Mouse (Mus musculus): ENCODE measurements around the gene Prkn. TPM values are rescaled to one million over a fixed set of nuclear protein-coding genes. Genes with fewer than 3 reads are reported as not detected.
A peak's percentile ranks its signal among the peaks of the same experiment; 100 is the strongest.
"Not testable (repeated sequence)": the region's sequence is repeated elsewhere in the genome, so short reads cannot be mapped to it uniquely, and the experiment has no call there.

Gene Prkn
- polyA plus RNA-seq, 1 experiment from 2014 or later = 3.9 TPM

DNA sequence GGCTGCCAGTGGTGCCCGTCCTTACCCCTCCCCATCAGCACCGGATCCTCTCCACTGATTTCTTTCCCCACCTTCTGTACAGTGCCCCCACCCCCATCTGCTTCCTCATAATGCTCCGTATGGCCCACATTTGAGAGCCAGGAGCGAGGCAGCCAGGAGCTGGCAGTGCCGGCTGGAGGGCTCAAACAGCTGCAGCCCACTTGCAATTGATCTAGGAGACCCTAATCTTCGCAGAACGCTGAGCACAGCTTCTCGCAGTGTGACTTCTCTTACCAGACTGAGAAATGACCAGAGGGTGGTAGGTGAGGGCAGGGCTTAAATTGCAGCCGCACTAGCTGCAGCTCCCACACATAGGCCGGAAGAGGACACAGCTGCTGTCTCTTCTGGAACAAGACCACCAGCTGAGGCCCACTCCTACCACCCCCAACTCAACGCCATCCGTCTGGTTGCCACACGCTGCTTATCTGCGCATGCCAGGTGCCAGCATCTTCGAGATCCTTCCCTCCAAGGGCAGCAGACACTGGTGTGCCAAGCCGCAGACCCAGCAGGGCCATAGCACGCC, 1138.2 kb downstream of the Prkn start:
- peaks cover 27% of the 10 kb centered on the region for H3K4me1 ChIP-seq (replicated peaks)
- peak overlapping the region; percentile 36 for H3K9ac ChIP-seq
- H3K4me2 ChIP-seq = peak overlapping the region; percentile 0; the same call in 1 of the 2 replicates
- ATAC-seq (ENCODE audit: low FRiP score) = peak; percentile 66
- H3K27me3 ChIP-seq = peaks cover 4% of the 10 kb centered on the region; the same call in 1 of the 2 replicates
- H3K4me3 ChIP-seq = no peak overlapping the region
- H3K9me3 ChIP-seq = no peaks in the 10 kb centered on the region
- H3K36me3 ChIP-seq = no peaks in the 10 kb centered on the region
- 29% methylated on average over 17 of the region's 17 CpGs for WGBS
- H3K27ac ChIP-seq = peak overlapping the region; percentile 73

DNA sequence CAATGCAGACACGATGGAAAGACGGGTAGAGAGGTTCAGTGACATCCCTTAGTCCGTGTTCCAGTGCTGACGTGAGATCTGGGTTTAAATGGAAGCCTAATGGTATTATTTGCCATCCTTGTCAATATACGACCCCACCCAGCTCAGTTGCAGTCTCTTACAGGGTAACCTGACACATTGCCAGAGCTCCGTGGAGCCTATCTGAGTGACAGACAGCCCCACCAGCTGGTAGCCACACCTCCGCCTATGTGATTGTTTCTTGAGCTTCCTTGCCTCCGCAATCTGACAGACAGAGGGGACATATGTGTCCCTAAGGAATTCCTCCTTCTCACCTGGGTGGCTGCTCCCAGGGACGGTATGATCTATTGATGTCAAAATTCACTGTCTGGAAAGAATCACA, 1141.5 kb downstream of the Prkn start:
- 77% methylated on average over 9 of the region's 9 CpGs for WGBS
- no peak overlapping the region for H3K4me3 ChIP-seq
- H3K4me1 ChIP-seq (replicated peaks) = peaks cover 17% of the 10 kb centered on the region
- no peak overlapping the region for H3K4me2 ChIP-seq
- no peak overlapping the region for H3K27ac ChIP-seq
- ATAC-seq (ENCODE audit: low FRiP score) = no peak
- H3K36me3 ChIP-seq = no peaks in the 10 kb centered on the region
- peaks cover 4% of the 10 kb centered on the region; the same call in 1 of the 2 replicates for H3K27me3 ChIP-seq
- no peak overlapping the region for H3K9ac ChIP-seq
- no peaks in the 10 kb centered on the region for H3K9me3 ChIP-seq

DNA sequence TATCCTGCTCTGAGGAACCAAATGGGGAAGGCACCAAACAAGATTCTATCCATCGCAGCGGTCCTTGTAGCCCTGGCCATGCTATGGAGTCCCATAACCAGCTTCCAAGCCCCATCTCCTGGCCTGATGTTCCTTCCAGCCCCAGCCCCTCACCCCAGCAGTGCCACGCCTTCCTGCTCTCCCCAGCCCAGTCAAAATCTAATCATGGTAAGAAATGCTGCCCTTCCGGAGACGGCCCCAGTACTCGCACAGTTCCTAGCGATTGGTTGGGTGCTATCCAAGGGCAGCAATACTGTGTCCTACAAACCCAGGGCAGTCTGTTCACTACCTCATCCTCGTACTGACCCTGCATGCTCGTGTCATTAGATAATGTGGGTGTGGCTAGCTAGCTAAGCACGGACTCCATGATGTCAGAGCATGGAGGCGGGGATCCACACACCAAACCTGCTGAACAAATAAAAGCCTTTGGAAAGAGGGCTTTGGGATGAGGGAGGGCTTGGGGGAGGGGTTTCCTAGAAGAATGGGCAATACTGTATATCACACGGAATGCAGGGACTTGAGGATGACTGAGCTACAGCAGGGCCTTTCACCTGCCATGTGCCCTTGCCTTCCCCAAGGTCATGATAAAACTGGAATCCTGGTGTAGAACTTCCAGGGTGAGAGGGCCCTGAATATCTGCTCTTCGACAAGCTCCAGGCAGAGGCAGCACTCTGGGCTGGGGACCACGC, 1148.1 kb downstream of the Prkn start:
- H3K9me3 ChIP-seq = no peaks in the 10 kb centered on the region
- no peak for ATAC-seq (ENCODE audit: low FRiP score)
- H3K4me3 ChIP-seq = no peak overlapping the region
- H3K4me1 ChIP-seq (replicated peaks) = peaks cover 8% of the 10 kb centered on the region
- WGBS = 83% methylated on average over 14 of the region's 14 CpGs
- no peak overlapping the region for H3K9ac ChIP-seq
- no peak overlapping the region for H3K4me2 ChIP-seq
- H3K36me3 ChIP-seq = no peaks in the 10 kb centered on the region
- H3K27ac ChIP-seq = no peak overlapping the region
- H3K27me3 ChIP-seq = no peaks in the 10 kb centered on the region

DNA sequence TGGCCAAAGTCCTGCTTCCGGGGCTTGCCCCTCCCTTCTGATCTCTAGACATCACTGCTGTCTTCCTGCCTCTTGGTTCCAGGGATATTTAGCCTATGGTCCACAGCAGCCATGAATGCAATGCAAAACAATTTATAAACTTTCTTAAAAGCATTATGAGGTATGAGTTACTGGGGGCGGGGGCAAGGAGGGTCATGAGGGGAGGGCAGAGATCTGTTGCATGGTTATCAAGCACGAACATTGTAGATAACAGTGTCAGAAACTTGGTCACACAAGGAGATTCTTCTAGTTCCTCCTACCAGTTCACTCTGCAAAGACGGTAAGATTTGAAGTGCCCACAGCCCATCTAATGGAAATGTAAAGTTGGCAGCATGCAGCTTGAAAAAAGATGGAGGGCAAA, 1149.1 kb downstream of the Prkn start:
- no peak overlapping the region for H3K27ac ChIP-seq

DNA sequence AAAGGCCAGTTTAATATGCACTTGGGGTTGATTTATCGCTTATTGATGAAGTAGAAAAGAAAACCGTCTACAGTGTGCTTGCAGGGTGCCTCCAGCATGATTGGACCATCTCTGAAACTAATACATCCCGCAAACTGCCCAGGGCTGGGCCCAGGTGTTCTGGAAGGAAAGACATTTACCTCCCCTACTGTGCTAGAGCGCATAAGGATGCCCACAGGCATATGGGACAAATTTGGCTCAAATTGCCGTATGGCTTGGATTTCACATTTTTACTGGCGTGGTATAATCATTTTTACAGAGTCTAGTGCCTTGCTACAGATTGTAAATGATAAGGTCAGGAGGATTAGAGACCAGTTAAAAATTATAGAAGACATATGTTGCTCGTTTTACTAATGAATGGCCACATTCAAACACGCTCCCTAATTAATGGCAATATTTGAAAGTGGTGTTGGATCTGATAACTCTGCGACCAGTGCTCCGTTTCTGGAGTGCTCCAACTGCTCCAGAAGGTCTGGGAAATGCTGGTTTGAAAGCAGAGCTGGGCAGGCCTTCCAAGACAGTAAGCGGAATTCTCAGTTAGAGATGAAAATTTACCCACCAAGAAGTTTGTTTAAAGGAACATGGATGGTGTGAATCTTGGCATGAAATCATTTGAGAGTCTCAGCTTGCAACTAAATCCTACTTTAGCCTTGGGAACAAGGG, 1150.4 kb downstream of the Prkn start:
- H3K27ac ChIP-seq = no peak overlapping the region
- H3K9ac ChIP-seq = no peak overlapping the region
- no peaks in the 10 kb centered on the region for H3K9me3 ChIP-seq
- ATAC-seq (ENCODE audit: low FRiP score) = no peak
- H3K4me3 ChIP-seq = no peak overlapping the region
- WGBS = 66% methylated on average over 11 of the region's 11 CpGs
- H3K4me2 ChIP-seq = no peak overlapping the region
- no peaks in the 10 kb centered on the region for H3K36me3 ChIP-seq
- H3K27me3 ChIP-seq = no peaks in the 10 kb centered on the region
- H3K4me1 ChIP-seq (replicated peaks) = peaks cover 15% of the 10 kb centered on the region

More for the DNA sequence above, 1149.1 kb downstream of the Prkn start:
- H3K4me3 ChIP-seq = no peak overlapping the region
- no peaks in the 10 kb centered on the region for H3K9me3 ChIP-seq
- 91% methylated on average over 4 of the region's 4 CpGs for WGBS
- ATAC-seq (ENCODE audit: low FRiP score) = no peak
- H3K4me1 ChIP-seq (replicated peaks) = peaks cover 15% of the 10 kb centered on the region
- H3K27me3 ChIP-seq = no peaks in the 10 kb centered on the region
- no peak overlapping the region for H3K4me2 ChIP-seq
- no peaks in the 10 kb centered on the region for H3K36me3 ChIP-seq
- H3K9ac ChIP-seq = no peak overlapping the region

DNA sequence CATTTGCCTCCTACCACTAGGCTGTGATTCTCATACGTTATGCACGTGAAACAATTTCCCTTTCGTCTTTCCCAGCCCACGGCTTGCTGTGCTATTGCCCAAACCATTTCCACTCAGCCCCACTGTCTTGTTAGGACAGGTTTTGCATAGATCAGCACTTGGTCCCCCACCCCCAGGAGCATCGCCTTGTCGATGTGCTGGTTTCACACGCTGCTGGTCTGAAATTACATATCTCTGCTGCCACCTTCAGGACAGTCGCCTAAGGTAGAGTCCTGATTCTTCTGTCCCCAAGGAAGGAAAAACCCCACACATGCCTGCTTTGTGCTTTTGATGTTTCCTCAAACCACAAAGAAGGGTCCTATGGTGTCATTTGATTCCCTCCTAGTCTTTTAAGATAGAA, 1153.1 kb downstream of the Prkn start:
- Histone ChIP-seq H3K36me3 (no peaks in the 10 kb centered on the region), H3K27ac (no peak overlapping the region), H3K4me3 (no peak overlapping the region), H3K4me2 (no peak overlapping the region), H3K9ac (no peak overlapping the region), H3K4me1 (replicated peaks) (peaks cover 15% of the 10 kb centered on the region), H3K27me3 (no peaks in the 10 kb centered on the region), H3K9me3 (no peaks in the 10 kb centered on the region)
- peak; percentile 61; the same call in 1 of the 2 replicates for ATAC-seq (ENCODE audit: low FRiP score)
- 29% methylated on average over 8 of the region's 8 CpGs for WGBS

DNA sequence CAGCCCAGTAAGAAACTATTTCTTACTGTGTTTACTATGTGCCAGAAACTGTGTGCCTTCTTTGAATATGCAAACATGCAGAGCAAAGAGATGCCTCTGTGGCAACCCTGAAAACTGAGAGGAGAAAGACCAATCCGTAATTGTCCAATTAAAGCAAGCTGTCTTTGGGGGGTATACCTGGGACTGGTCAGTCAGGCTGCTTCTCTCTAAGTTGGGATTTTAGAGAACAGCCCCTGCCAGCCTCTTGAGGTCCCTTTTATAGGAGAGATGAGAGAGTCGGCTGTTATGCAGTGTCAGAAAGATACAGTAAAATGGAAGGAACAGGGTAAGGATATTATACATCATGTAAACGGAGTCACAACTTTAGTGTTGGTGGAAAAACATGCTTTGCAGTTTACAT, 1154.1 kb downstream of the Prkn start:
- WGBS = 85% methylated on average over 3 of the region's 3 CpGs
- no peak overlapping the region for H3K9ac ChIP-seq
- H3K4me3 ChIP-seq = no peak overlapping the region
- no peaks in the 10 kb centered on the region for H3K27me3 ChIP-seq
- no peak for ATAC-seq (ENCODE audit: low FRiP score)
- H3K9me3 ChIP-seq = no peaks in the 10 kb centered on the region
- peaks cover 15% of the 10 kb centered on the region for H3K4me1 ChIP-seq (replicated peaks)
- H3K36me3 ChIP-seq = no peaks in the 10 kb centered on the region
- H3K27ac ChIP-seq = no peak overlapping the region
- H3K4me2 ChIP-seq = no peak overlapping the region

DNA sequence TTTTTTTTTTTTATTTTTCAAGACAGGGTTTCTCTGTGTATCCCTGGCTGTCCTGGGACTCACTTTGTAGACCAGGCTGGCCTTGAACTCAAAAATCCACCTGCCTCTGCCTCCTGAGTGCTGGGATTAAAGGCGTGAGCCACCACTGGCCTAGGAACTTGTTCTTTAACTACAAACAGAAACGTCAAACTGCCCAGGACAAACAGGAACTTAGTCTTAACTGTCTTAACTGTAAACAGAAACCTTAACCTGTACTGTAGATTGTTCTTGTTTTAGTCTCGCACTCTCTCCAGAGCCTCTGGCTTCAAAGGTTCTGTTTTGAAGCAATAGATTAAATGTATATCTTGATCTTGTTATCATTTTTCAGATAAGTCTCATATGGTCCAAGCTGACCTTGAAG, 1154.6 kb downstream of the Prkn start:
- H3K9ac ChIP-seq; H3K9me3 ChIP-seq; ATAC-seq (ENCODE audit: low FRiP score); H3K36me3 ChIP-seq; H3K4me2 ChIP-seq; H3K4me3 ChIP-seq; H3K27me3 ChIP-seq; H3K27ac ChIP-seq: not testable (repeated sequence)
- peaks cover 15% of the 10 kb centered on the region for H3K4me1 ChIP-seq (replicated peaks)
- 93% methylated on average over 3 of the region's 3 CpGs for WGBS

DNA sequence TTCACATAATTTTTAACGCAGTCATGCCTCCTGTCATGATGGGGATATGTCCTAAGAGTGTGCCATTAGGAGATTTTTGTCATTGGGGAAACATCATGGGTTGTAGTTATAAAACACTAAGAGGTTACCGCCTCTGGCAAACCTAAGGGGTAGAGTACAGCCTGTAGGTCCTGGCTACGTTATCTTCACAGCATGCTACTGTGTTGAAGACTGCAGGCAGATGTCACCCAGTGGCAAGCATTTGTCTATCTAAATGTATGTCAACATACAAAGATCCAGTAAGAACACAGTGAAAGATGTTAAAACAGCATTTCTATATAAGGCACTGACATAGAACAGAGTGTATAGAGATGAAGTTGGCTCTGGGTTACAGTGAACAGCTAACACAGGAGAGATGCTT, 1155.3 kb downstream of the Prkn start:
- Histone ChIP-seq H3K36me3 (no peaks in the 10 kb centered on the region), H3K4me1 (replicated peaks) (peaks cover 15% of the 10 kb centered on the region; the same call in 1 of the 2 replicates), H3K9me3 (no peaks in the 10 kb centered on the region), H3K9ac (no peak overlapping the region), H3K4me3 (no peak overlapping the region), H3K27me3 (no peaks in the 10 kb centered on the region), H3K4me2 (no peak overlapping the region), H3K27ac (no peak overlapping the region)
- 77% methylated on average over 3 of the region's 3 CpGs for WGBS
- no peak for ATAC-seq (ENCODE audit: low FRiP score)

DNA sequence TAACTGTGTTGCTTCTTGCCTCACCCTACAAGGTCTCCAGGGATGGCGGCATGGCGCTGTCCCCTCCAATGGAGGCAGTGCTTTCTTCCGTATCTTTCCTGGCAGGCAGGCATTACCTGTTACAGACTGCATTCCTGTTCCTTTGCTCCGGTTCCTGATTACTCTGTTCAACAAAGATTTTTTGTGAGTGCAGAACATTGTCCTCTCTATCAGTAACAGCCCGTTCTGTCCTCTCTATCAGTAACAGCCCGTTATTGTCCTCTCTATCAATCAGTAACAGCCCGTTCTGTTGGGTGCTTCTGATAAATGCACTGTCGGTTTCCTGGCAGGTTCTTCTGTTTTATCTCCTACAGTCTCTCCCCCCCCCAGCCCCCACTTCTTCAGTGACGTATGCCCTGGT, 1156.1 kb downstream of the Prkn start:
- peaks cover 11% of the 10 kb centered on the region; the same call in 1 of the 2 replicates for H3K4me1 ChIP-seq (replicated peaks)
- no peaks in the 10 kb centered on the region for H3K36me3 ChIP-seq
- no peak overlapping the region for H3K4me2 ChIP-seq
- no peak for ATAC-seq (ENCODE audit: low FRiP score)
- H3K9me3 ChIP-seq = no peaks in the 10 kb centered on the region
- no peak overlapping the region for H3K27ac ChIP-seq
- no peak overlapping the region for H3K9ac ChIP-seq
- H3K27me3 ChIP-seq = no peaks in the 10 kb centered on the region
- WGBS = 53% methylated on average over 9 of the region's 9 CpGs
- H3K4me3 ChIP-seq = no peak overlapping the region

DNA sequence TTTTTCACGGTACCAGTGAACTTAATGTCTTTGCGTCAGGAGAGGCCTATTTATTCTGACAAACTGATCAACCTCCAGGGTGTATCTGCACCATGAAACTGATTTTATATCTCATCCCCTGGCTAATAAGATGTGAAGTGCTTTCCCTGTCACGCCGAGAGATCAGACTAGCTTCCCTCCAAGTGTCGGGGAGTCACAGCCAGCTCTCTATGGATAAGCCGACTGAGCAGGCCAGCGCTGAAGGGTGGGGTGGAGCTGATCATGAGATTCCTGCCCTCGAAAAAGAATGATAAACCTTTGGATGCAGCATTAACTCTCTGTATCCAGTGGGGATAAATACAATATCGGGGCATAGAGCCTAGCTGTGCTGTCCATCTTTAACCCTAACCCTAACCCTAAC, 1160.1 kb downstream of the Prkn start:
- H3K4me2 ChIP-seq = no peak overlapping the region
- no peaks in the 10 kb centered on the region for H3K4me1 ChIP-seq (replicated peaks)
- 58% methylated on average over 9 of the region's 9 CpGs for WGBS
- ATAC-seq (ENCODE audit: low FRiP score) = no peak
- H3K9me3 ChIP-seq = no peaks in the 10 kb centered on the region
- no peak overlapping the region for H3K4me3 ChIP-seq
- H3K36me3 ChIP-seq = no peaks in the 10 kb centered on the region
- 0 out of 2 replicates have a peak overlapping the region, but pooled peaks have one; percentile 31 for H3K27ac ChIP-seq
- no peaks in the 10 kb centered on the region for H3K27me3 ChIP-seq
- H3K9ac ChIP-seq = no peak overlapping the region

DNA sequence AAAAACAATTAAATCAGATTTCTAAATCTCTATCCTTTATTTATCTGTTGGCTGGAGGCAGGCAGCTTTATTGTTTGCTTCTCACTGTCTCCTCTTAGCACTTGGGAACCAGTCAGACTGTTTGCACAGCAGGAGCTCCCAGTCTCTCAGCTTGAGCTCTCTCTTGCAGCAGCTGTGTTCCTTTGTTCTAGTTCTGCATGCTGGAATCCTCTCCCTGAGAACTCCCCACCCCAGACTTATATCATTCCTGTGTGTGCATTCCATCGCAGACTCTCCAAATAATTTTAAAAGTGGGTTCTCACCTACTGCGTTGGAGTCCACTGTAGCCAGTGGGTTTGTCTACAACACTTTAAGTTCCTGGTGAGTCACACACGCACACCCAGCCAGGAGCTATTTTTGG, 1181.1 kb downstream of the Prkn start:
- H3K9ac ChIP-seq = no peak overlapping the region
- no peak for ATAC-seq (ENCODE audit: low FRiP score)
- 43% methylated on average over 3 of the region's 3 CpGs for WGBS

More for the DNA sequence above, 1181.1 kb downstream of the Prkn start:
- H3K4me2 ChIP-seq = no peak overlapping the region
- no peak overlapping the region for H3K27ac ChIP-seq
- no peaks in the 10 kb centered on the region for H3K4me1 ChIP-seq (replicated peaks)
- H3K27me3 ChIP-seq = no peaks in the 10 kb centered on the region
- H3K9me3 ChIP-seq = peaks cover 11% of the 10 kb centered on the region; the same call in 1 of the 2 replicates
- no peaks in the 10 kb centered on the region for H3K36me3 ChIP-seq
- H3K4me3 ChIP-seq = no peak overlapping the region

Measured in hindbrain, embryonic 13.5 days (tissue).